Mouse (Mus musculus): Measurements from ENCODE around the gene Gatad2b.

Gatad2b gene

DNA sequence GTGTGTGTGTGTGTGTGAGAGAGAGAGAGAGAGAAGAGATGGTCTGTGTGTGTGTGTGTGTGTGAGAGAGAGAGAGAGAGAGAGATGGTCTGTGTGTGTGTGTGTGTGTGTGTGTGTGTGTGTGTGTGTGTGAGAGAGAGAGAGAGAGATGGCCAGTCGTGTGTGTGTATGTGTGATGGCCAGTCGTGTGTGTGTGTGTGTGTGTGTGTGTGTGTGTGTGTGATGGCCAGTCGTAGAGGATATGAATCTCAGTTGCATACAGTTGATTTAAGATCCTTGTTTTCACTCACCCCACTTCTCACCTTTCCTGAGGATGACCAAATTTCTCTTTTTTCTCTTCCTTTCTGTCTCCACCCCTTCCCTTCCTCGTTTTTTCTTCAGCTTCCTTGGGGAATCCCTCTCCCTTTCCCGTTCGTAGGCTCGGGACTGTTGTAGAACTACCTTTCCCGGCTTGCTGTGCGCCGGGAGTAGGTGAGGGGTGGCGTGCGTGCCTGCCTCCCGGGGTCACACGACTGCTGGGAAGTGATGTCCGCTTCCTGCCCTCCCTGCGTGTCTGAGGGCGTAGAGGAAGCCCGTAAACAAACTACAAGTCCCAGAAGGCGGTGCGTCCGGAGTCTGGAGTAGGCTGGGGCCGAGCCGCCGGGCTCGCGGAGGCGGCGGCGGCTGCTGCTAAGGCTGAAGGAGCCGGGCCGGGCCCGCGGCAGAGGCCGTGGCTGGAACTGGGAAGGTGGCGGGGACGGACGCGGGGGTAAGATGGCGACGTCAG is 39.1 kb upstream of the Gatad2b start, which contains the start of gene Crtc2:
Crtc2 (plus strand) TSS at position 511 of the 766 bp plus-strand sequence.
- Histone ChIP-seq H3K9me3 (ENCODE audit: low read length) (no peaks in the 10 kb centered on the region), H3K36me3 (ENCODE audit: insufficient read depth, low read length) (peaks cover 64% of the 10 kb centered on the region), H3K4me1 (replicated peaks; ENCODE audit: low read depth, low read length) (peaks cover 37% of the 10 kb centered on the region), H3K27me3 (ENCODE audit: insufficient read depth, low read length) (no peaks in the 10 kb centered on the region), H3K4me3 (replicated peaks; ENCODE audit: low read length) (peak within 1 kb of the TSS; percentile 98)
- TF ChIP-seq POU5F1 (IDR thresholded peaks at IDR 0.05; ENCODE audit: borderline replicate concordance, low read length) (no peak), NANOG (IDR thresholded peaks at IDR 0.05; ENCODE audit: borderline replicate concordance, low read length) (no peak), CTCF (conservative IDR thresholded peaks at IDR 0.05; ENCODE audit: low read length) (no peak)

DNA sequence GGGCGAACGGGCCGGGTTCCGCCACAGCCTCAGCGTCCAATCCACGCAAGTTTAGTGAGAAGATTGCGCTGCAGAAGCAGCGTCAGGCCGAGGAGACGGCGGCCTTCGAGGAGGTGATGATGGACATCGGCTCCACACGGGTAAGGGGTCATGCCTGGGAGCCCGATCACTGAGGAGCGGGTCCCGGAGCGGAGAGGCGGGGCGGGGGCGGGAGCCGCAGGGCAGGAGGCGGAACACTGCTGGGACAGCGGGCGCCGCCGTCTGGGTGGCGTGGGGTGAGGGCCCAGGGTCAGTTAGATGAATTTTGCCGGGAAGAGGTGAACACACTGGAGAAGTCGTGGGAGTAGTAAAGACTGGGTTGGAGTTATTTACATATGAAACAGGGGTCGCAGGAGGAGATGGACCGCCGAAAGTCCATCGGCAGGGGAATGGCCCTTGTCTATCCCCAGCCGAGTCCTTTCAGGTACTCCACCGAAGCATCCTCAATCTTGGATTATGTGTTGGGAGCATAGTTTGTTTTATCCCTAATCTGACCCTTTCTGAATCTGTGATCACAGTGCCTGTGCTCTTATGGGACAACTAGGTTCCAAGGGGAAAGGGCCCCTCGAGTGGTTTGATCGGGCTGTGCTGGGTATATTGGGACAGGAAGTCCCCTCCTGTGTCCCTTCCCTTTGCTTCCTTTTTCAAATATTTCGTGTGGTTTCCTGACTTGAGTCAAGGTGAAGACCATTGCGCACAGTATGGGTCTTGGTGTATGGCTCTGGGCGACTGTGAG is 38.4 kb upstream of the Gatad2b start:
- no peak for TF ChIP-seq NANOG (IDR thresholded peaks at IDR 0.05; ENCODE audit: borderline replicate concordance, low read length)
- TF ChIP-seq CTCF (conservative IDR thresholded peaks at IDR 0.05; ENCODE audit: low read length) = no peak

DNA sequence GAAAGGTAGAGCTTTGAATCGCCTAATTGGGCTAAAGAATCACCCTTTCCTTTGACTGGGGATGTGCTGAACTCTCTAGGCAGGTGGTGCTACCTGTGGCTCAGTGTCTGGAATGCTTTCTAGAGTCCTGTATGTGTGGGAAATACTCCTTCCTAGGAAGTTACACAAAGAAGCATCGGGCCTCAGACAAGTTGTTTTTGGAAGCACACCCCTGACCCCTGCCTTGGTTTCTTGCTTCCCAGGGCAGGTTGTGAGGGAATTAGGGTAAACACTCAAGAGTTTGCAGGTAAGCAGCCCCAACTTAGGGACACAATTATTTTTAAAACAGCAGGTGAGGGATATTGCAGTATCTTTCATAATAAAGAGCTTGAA is 37.8 kb upstream of the Gatad2b start:
- Histone ChIP-seq H3K9me3 (ENCODE audit: low read length) (no peaks in the 10 kb centered on the region), H3K4me3 (replicated peaks; ENCODE audit: low read length) (peak overlapping the region; percentile 98), H3K4me1 (replicated peaks; ENCODE audit: low read depth, low read length) (peaks cover 27% of the 10 kb centered on the region), H3K27me3 (ENCODE audit: insufficient read depth, low read length) (no peaks in the 10 kb centered on the region), H3K36me3 (ENCODE audit: insufficient read depth, low read length) (peaks cover 68% of the 10 kb centered on the region)
- TF ChIP-seq CTCF (conservative IDR thresholded peaks at IDR 0.05; ENCODE audit: low read length) (no peak), POU5F1 (IDR thresholded peaks at IDR 0.05; ENCODE audit: borderline replicate concordance, low read length) (no peak), NANOG (IDR thresholded peaks at IDR 0.05; ENCODE audit: borderline replicate concordance, low read length) (no peak)

More for the DNA sequence above, 38.4 kb upstream of the Gatad2b start:
- H3K4me1 ChIP-seq (replicated peaks; ENCODE audit: low read depth, low read length) = peaks cover 32% of the 10 kb centered on the region
- H3K36me3 ChIP-seq (ENCODE audit: insufficient read depth, low read length) = peaks cover 67% of the 10 kb centered on the region
- no peaks in the 10 kb centered on the region for H3K27me3 ChIP-seq (ENCODE audit: insufficient read depth, low read length)
- H3K4me3 ChIP-seq (replicated peaks; ENCODE audit: low read length) = peak overlapping the region; percentile 98
- no peaks in the 10 kb centered on the region for H3K9me3 ChIP-seq (ENCODE audit: low read length)

DNA sequence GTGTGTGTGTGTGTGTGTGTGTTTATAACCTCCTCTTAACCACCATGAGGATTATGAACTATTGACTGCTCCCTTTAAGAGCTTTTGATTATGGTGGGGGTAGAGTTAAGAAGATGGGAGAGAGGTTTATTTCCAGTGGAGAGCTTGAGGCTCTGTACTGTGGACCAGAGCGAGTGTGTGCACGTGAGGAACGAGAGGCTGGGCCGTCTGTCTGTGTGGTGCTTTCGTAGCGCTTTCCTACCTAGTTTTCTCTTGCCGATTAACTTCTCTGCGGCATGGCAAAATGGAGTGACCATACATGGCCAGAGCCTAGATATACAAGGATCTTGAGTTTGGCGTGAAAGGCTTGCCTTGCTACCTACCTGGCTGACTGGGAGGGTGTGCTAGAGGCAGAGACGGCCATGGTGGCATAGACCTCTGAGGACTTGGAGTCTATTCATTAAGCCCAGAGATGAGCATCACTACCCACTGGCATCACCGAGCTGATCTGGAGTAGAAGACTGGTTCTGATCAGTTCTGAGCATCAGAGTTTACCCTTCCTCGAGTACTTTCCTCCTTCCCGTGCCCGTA is 37.1 kb upstream of the Gatad2b start:
- no peak overlapping the region for H3K4me3 ChIP-seq (replicated peaks; ENCODE audit: low read length)
- no peaks in the 10 kb centered on the region for H3K9me3 ChIP-seq (ENCODE audit: low read length)
- H3K4me1 ChIP-seq (replicated peaks; ENCODE audit: low read depth, low read length) = peaks cover 27% of the 10 kb centered on the region
- no peak for TF ChIP-seq NANOG (IDR thresholded peaks at IDR 0.05; ENCODE audit: borderline replicate concordance, low read length)
- TF ChIP-seq POU5F1 (IDR thresholded peaks at IDR 0.05; ENCODE audit: borderline replicate concordance, low read length) = no peak
- peaks cover 68% of the 10 kb centered on the region for H3K36me3 ChIP-seq (ENCODE audit: insufficient read depth, low read length)
- no peaks in the 10 kb centered on the region for H3K27me3 ChIP-seq (ENCODE audit: insufficient read depth, low read length)

DNA sequence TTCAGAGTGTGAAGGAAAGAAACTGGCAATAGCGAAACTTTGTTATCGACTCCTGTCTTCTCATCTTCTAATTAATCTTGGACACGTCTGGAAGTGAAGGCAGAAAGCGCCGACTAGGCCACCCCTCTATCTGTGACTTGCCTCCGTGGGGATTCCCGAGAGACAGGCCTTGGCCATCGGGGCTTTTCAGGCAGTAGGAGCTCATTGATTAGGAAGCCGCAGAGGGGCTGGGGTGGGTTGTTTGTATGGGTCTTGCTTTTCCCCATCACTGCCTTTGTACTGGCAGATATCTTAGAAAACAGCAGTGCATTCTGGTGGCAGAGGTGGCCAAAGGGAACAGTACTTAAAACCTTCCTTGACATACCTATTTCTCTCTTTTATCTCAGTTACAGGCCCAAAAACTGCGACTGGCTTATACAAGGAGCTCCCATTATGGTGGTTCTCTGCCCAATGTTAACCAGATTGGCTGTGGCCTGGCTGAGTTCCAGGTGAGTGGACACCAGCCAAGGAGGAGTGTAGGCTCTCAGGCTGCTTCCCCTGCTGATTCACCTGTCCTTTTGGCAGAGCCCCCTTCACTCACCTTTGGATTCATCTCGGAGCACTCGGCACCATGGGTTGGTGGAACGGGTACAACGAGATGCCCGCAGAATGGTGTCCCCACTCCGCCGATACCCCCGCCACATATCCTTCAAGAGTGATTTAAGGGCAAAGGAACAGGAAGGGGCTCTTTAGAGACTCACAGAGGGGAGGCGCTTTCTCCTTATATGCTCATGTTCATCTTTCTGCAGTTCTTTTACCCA is 36.0 kb upstream of the Gatad2b start:
- Histone ChIP-seq H3K4me1 (replicated peaks; ENCODE audit: low read depth, low read length) (peaks cover 27% of the 10 kb centered on the region), H3K36me3 (ENCODE audit: insufficient read depth, low read length) (peaks cover 68% of the 10 kb centered on the region)

DNA sequence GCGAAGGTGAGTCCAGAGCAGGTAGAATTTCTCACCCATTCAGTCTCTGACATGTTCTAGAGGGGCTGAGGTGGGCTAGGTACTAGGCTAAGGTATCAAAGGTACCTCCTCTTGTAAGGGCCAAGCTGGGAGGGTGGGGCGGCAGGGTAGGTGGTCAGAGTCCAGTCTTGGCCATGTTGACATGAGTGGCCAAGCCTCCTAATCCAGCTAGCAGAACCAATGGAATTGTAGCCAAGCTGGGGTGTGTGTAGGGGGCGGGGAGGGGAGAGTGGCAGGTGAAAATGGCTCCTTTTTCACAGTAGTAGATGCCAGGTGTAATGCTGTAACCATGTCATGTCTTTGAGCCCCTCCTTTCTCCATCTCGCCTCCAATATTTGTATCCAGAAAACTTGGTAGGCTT is 34.5 kb upstream of the Gatad2b start:
- peaks cover 78% of the 10 kb centered on the region for H3K36me3 ChIP-seq (ENCODE audit: insufficient read depth, low read length)
- TF ChIP-seq CTCF (conservative IDR thresholded peaks at IDR 0.05; ENCODE audit: low read length) (no peak), NANOG (IDR thresholded peaks at IDR 0.05; ENCODE audit: borderline replicate concordance, low read length) (no peak), POU5F1 (IDR thresholded peaks at IDR 0.05; ENCODE audit: borderline replicate concordance, low read length) (no peak)
- H3K4me3 ChIP-seq (replicated peaks; ENCODE audit: low read length) = no peak overlapping the region
- H3K27me3 ChIP-seq (ENCODE audit: insufficient read depth, low read length) = no peaks in the 10 kb centered on the region
- H3K4me1 ChIP-seq (replicated peaks; ENCODE audit: low read depth, low read length) = peaks cover 27% of the 10 kb centered on the region
- H3K9me3 ChIP-seq (ENCODE audit: low read length) = no peaks in the 10 kb centered on the region

More for the DNA sequence above, 36.0 kb upstream of the Gatad2b start:
- Histone ChIP-seq H3K27me3 (ENCODE audit: insufficient read depth, low read length) (no peaks in the 10 kb centered on the region), H3K4me3 (replicated peaks; ENCODE audit: low read length) (no peak overlapping the region), H3K9me3 (ENCODE audit: low read length) (no peaks in the 10 kb centered on the region)
- TF ChIP-seq NANOG (IDR thresholded peaks at IDR 0.05; ENCODE audit: borderline replicate concordance, low read length) (no peak), POU5F1 (IDR thresholded peaks at IDR 0.05; ENCODE audit: borderline replicate concordance, low read length) (no peak), CTCF (conservative IDR thresholded peaks at IDR 0.05; ENCODE audit: low read length) (no peak)

DNA sequence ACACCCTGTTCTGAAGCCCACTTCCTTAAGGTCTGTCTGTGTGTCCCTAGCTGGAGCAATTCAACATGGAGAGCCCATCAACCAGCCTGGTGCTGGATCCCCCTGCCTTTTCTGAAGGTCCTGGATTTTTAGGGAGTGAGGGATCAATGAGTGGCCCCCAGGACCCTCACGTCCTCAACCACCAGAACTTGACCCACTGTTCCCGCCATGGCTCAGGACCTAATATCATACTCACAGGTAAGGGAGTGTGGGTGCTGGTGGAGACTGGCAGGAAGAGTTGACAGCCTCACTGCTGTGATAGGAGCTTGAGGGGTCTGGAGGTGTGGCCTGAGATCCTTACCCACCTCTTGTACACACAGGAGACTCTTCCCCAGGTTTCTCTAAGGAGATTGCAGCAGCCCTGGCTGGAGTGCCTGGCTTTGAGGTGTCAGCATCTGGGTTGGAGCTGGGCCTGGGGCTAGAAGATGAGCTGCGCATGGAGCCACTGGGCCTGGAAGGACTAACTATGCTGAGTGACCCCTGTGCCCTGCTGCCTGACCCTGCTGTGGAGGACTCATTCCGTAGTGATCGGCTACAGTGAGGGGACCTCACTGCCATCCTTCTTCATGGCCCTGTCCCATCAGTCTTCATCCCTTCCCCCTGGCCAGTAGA is 29.7 kb upstream of the Gatad2b start:
- Histone ChIP-seq H3K4me1 (replicated peaks; ENCODE audit: low read depth, low read length) (peaks cover 34% of the 10 kb centered on the region), H3K9me3 (ENCODE audit: low read length) (no peaks in the 10 kb centered on the region), H3K36me3 (ENCODE audit: insufficient read depth, low read length) (peaks cover 64% of the 10 kb centered on the region), H3K27me3 (ENCODE audit: insufficient read depth, low read length) (no peaks in the 10 kb centered on the region), H3K4me3 (replicated peaks; ENCODE audit: low read length) (no peak overlapping the region)
- TF ChIP-seq POU5F1 (IDR thresholded peaks at IDR 0.05; ENCODE audit: borderline replicate concordance, low read length) (no peak), NANOG (IDR thresholded peaks at IDR 0.05; ENCODE audit: borderline replicate concordance, low read length) (no peak), CTCF (conservative IDR thresholded peaks at IDR 0.05; ENCODE audit: low read length) (no peak)
